Mouse (Mus musculus) forebrain, embryonic 16.5 days (tissue): ENCODE measurements around the gene Insr. TPM values are rescaled to one million over a fixed set of nuclear protein-coding genes. Genes with fewer than 3 reads are reported as not detected.

Experiments used
- microRNA-seq: library from miRNA; unstranded; fragments of <30 nt; microRNA quantifications from one replicate; pipeline ENCODE4, GENCODE M21; 2017
- polyA plus RNA-seq: library from polyadenylated mRNA; unstranded; fragments of >200 nt; fragmentation: Nextera tagmentation; extraction: Ambion mirVana; gene quantifications from 2 replicates; pipeline ENCODE4 v1.2.1, GENCODE M21; 2015

Gene Insr
- polyA plus RNA-seq, 1 experiment from 2014 or later: 66.7 TPM

Small RNAs within 50 kb of the gene (microRNA-seq; reads per million reads assigned to microRNA genes)
- not detected for gene Gm25775

Other genes with a start within 250 kb of the Insr start
- gene A430078G23Rik, start 73.8 kb upstream of the Insr start, polyA plus RNA-seq: 0.27 TPM in 1 of 2 replicates, not detected in the other
- 12.5 and 12.9 TPM in 2 replicates for gene Arhgef18, start 113.4 kb upstream of the Insr start, polyA plus RNA-seq
- gene Pex11g, start 188.1 kb upstream of the Insr start, polyA plus RNA-seq: 3.0 and 3.7 TPM in 2 replicates
- gene Tex45, start 191.2 kb upstream of the Insr start, polyA plus RNA-seq: 0.16 TPM in 2 replicates
- gene Zfp358, start 213.5 kb upstream of the Insr start, polyA plus RNA-seq: 75.4 and 76.7 TPM in 2 replicates
- 88.3 and 111 TPM in 2 replicates for gene Mcoln1, start 220.8 kb upstream of the Insr start, polyA plus RNA-seq
- gene Pnpla6, start 235.8 kb upstream of the Insr start, polyA plus RNA-seq: 27.3 and 36.0 TPM in 2 replicates